Mouse (Mus musculus) telencephalon, adult 2 months (tissue): ENCODE data around the gene Olfr850.

Source experiments
- DNase-seq: peaks from one replicate; pipeline ENCODE4 v3.0.0-alpha.2; 2011; ENCODE audit warnings: low read depth, low spot score

Gene Olfr850

GRCm38 (mm10) chr9:19478148-19478547 is at the start of gene Olfr850:
TSS of gene Olfr850 (minus strand) at chr9:19478248.
- no peak for DNase-seq

DNA sequence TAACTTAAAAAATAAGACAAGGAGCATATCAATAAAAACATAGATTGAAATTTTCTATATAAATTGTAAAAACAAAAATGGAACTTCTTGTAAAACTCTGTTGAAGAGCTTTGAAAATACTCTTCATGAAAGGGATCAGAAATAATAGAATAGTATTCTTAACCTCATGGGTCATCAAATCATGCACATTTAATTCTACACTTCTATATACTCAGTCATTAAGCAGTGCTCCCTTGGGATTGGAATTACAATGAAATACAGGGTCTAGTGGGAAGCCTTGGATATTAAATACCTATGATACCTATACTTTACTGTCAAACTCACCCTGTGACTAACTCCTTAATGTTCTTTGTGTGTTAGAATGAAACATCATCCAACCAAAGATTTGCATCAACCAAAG is 14.9 kb upstream of the Olfr850 start, which contains the start of gene Olfr851:
TSS of gene Olfr851 (plus strand) at position 301 of the 400 bp plus-strand sequence.
- DNase-seq = no peak

DNA sequence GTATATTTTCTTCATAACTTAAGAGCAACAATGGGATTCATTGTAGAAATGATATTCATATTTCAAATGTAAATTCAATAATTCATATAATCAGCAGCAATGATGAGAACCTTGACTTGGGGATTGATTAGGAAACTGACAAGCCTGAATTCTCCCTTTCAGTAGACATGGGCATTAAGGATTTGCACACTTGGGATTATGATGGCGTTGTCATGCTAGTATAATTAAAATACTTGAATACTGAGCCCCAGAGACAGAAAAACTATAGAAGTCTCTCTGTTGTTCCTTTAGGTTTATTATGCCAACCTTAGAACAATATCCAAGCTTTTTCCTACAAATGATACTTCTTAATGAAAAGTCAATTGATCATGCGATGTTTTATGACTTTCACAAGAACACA is 38.1 kb downstream of the Olfr850 start, which contains the start of gene Olfr849:
TSS of gene Olfr849 (plus strand) at position 301 of the 400 bp plus-strand sequence.
- no peak for DNase-seq
